Mouse (Mus musculus) hematopoietic stem cell, adult 5-6 weeks (primary cell): ENCODE data around the gene Cldn7. TPM values are rescaled to one million over a fixed set of nuclear protein-coding genes. Genes with fewer than 3 reads are reported as not detected.
"Not testable (repeated sequence)": the region's sequence is repeated elsewhere in the genome, so short reads cannot be mapped to it uniquely, and the experiment has no call there.

ENCODE experiments used
- ATAC-seq, 2 experiments: fragments of 125-278 bp in 1 of 2; replicated peaks in 1 of 2; 2 replicates each; pipeline ENCODE4 v1.8.0; 2016 to 2017; ENCODE audit warnings: inconsistent platforms in 2 of 2, mild to moderate bottlenecking in 2 of 2, moderate number of reproducible peaks in 2 of 2, low read depth in 1 of 2, moderate TSS enrichment in 1 of 2; ENCODE audit not compliant: low FRiP score in 2 of 2, poor library complexity in 2 of 2, severe bottlenecking in 2 of 2, insufficient read depth in 1 of 2, low TSS enrichment in 1 of 2
- total RNA-seq: library from RNA; stranded (forward); fragments of 172-1452, 232-1000 nt; gene quantifications from 2 replicates; pipeline ENCODE4 v1.2.3, GENCODE M21; 2017

Cldn7 gene
- total RNA-seq, 1 experiment from 2014 or later = 6.3 TPM

DNA sequence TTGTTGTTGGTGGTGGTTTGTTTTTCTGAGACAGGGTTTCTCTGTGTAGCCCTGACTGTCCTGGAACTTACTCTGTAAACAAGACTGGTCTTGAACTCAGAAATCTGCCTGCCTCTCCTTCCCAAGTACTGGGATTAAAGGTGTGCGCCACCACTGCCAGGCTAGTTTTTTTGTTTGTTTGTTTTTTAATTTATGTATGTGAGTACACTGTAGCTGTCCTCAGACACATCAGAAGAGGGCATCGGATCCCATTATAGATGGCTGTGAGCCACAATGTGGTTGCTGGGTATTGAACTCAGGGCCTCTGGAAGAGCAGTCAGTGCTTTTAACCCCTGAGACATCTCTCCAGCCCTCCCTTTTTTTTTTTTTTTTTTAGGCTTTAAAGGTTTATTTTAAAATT is 51.6 kb downstream of the Cldn7 start:
- not testable (repeated sequence) for ATAC-seq

GRCm38 (mm10) chr11:70016669-70017068 is 52.1 kb downstream of the Cldn7 start, which contains the start of gene Dlg4:
TSS of gene Dlg4 (plus strand) at chr11:70016942.
- ATAC-seq = no peak

- ATAC-seq = no peak
These were observed 52.7 kb downstream of the Cldn7 start for GRCm38 (mm10) chr11:70017199-70017767.

Other genes starting within 250 kb of the Cldn7 start
- gene Polr2a, start 206.1 kb upstream of the Cldn7 start, total RNA-seq = 11.3 and 55.7 TPM in 2 replicates
- gene Slc35g3, start 202.8 kb upstream of the Cldn7 start, total RNA-seq = not detected in 2 replicates
- gene Zbtb4, start 198.9 kb upstream of the Cldn7 start, total RNA-seq = 4.4 and 6.9 TPM in 2 replicates
- gene Chrnb1, start 168.8 kb upstream of the Cldn7 start, total RNA-seq = 11.4 and 21.2 TPM in 2 replicates
- gene Fgf11, start 162.9 kb upstream of the Cldn7 start, total RNA-seq = 3.9 and 5.4 TPM in 2 replicates
- gene Tmem102, start 159.2 kb upstream of the Cldn7 start, total RNA-seq = 0.30 and 1.0 TPM in 2 replicates
- not detected in 2 replicates for gene Gm39566, start 149.5 kb upstream of the Cldn7 start, total RNA-seq
- not detected in 2 replicates for gene Spem2, start 146.3 kb upstream of the Cldn7 start, total RNA-seq
- gene Spem1, start 142.6 kb upstream of the Cldn7 start, total RNA-seq = not detected in 2 replicates
- 8.7 and 17.8 TPM in 2 replicates for gene Nlgn2, start 127.0 kb upstream of the Cldn7 start, total RNA-seq
- gene Tmem256, start 126.3 kb upstream of the Cldn7 start, total RNA-seq = 130 and 149 TPM in 2 replicates
- gene Plscr3, start 118.4 kb upstream of the Cldn7 start, total RNA-seq = 27.2 and 33.3 TPM in 2 replicates
- gene Tnk1, start 106.0 kb upstream of the Cldn7 start, total RNA-seq = 0.50 and 4.4 TPM in 2 replicates
- gene Tmem95, start 86.8 kb upstream of the Cldn7 start, total RNA-seq = not detected in 2 replicates
- gene Kctd11, start 83.4 kb upstream of the Cldn7 start, total RNA-seq = 1.3 and 2.7 TPM in 2 replicates
- 136 and 171 TPM in 2 replicates for gene Acap1, start 69.2 kb upstream of the Cldn7 start, total RNA-seq
- 12.1 and 33.3 TPM in 2 replicates for gene 2810408A11Rik, start 63.8 kb upstream of the Cldn7 start, total RNA-seq
- 23.3 and 34.1 TPM in 2 replicates for gene Neurl4, start 63.7 kb upstream of the Cldn7 start, total RNA-seq
- 37.0 and 64.9 TPM in 2 replicates for gene Gps2, start 50.9 kb upstream of the Cldn7 start, total RNA-seq
- 553 and 938 TPM in 2 replicates for gene Eif5a, start 42.8 kb upstream of the Cldn7 start, total RNA-seq
- 0.60 TPM in 1 of 2 replicates, not detected in the other for gene Ybx2, start 29.0 kb upstream of the Cldn7 start, total RNA-seq
- gene Slc2a4, start 16.6 kb upstream of the Cldn7 start, total RNA-seq = not detected in 2 replicates
- gene Ctdnep1, start 16.4 kb downstream of the Cldn7 start, total RNA-seq = 17.3 and 21.4 TPM in 2 replicates
- gene Elp5, start 17.7 kb downstream of the Cldn7 start, total RNA-seq = 48.6 and 59.9 TPM in 2 replicates
- gene Gabarap, start 26.4 kb downstream of the Cldn7 start, total RNA-seq = 211 and 252 TPM in 2 replicates
- gene Phf23, start 31.0 kb downstream of the Cldn7 start, total RNA-seq = 44.2 and 45.3 TPM in 2 replicates
- gene Dvl2, start 35.8 kb downstream of the Cldn7 start, total RNA-seq = 22.6 and 35.9 TPM in 2 replicates
- 42.8 and 51.7 TPM in 2 replicates for gene Acadvl, start 50.6 kb downstream of the Cldn7 start, total RNA-seq
- 9.3 and 10.0 TPM in 2 replicates for gene Dlg4, start 52.2 kb downstream of the Cldn7 start, total RNA-seq
- gene Asgr1, start 89.3 kb downstream of the Cldn7 start, total RNA-seq = 1.1 TPM in 1 of 2 replicates, not detected in the other
- 0.45 TPM in 1 of 2 replicates, not detected in the other for gene Asgr2, start 127.9 kb downstream of the Cldn7 start, total RNA-seq
- 1.2 and 5.9 TPM in 2 replicates for gene Mgl2, start 165.6 kb downstream of the Cldn7 start, total RNA-seq
- 9.9 and 14.6 TPM in 2 replicates for gene Clec10a, start 191.4 kb downstream of the Cldn7 start, total RNA-seq
- gene Slc16a11, start 248.0 kb downstream of the Cldn7 start, total RNA-seq = 5.9 and 10.0 TPM in 2 replicates